Mouse (Mus musculus): ENCODE results near the gene Mob3a. TPM values are rescaled to one million over a fixed set of nuclear protein-coding genes. Genes with fewer than 3 reads are reported as not detected.

Mob3a gene
- total and polyA plus RNA-seq, 2 experiments from 2014 or later, result 10.8 to 15.0 TPM

DNA sequence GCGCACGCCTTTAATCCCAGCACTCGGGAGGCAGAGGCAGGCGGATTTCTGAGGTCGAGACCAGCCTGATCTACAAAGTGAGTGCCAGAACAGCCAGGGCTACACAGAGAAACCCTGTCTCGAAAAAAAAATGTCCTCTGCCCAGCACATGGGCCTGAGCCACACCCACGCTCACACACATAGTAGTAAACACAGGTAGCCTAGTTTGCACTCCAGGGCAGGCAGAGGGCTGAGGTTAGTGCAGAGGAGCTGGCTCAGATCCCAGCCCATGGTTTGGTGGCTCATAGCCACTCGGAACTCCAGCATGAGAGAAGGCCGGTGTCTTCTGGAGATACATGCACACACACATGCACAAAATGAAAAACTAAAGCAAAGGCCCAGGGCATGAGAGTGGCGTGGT is 54.8 kb downstream of the Mob3a start:
- DNase-seq (ENCODE audit: low spot score), result no peak

DNA sequence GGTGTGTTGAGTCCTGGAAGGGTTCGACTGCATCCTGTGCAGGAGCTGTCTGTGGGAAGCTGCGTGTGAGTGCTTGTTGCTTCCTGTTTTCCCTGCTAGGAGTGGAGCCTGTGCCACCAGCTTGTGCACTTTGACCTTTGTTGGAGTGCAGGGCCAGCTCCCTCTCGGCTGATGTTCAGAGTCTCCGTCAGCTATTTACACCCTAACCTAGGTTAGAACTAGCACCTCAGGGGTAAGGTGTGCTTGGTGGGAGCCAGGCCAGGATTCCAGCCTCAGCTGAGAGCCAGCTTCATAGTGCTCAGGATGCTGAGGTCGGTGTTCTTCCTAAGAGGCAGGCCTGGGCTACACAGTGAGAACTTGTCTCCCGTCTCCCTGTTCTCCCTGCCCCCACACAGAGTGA is 66.4 kb downstream of the Mob3a start:
- H3K27me3 ChIP-seq (ENCODE audit: control insufficient read depth, insufficient read depth, low read length), result no peaks in the 10 kb centered on the region
- no peak overlapping the region for H3K4me3 ChIP-seq (ENCODE audit: low read depth, low read length)
- DNase-seq (ENCODE audit: low spot score) (no peak), ATAC-seq (ENCODE audit: insufficient read depth, low read depth) (no peak)
- H3K9ac ChIP-seq (replicated peaks; ENCODE audit: low read depth, low read length), result no peak overlapping the region
- H3K27ac ChIP-seq (ENCODE audit: low read depth), result no peak overlapping the region
- no peaks in the 10 kb centered on the region for H3K9me3 ChIP-seq (replicated peaks; ENCODE audit: control insufficient read depth, low read length)
- no peak for TF ChIP-seq CTCF (IDR thresholded peaks at IDR 0.05; ENCODE audit: low read depth)
- TF ChIP-seq EP300 (IDR thresholded peaks at IDR 0.05; ENCODE audit: low read depth), result no peak
- H3K4me2 ChIP-seq (ENCODE audit: low read depth, low read length), result no peak overlapping the region
- WGBS, result 81% methylated on average over 6 of the region's 6 CpGs
- peaks cover 64% of the 10 kb centered on the region for H3K36me3 ChIP-seq (replicated peaks; ENCODE audit: control insufficient read depth, insufficient read depth, low read length)
- peaks cover 3% of the 10 kb centered on the region; the same call in 1 of the 2 replicates for H3K4me1 ChIP-seq (ENCODE audit: control insufficient read depth, insufficient read depth)

More for the DNA sequence above, 54.8 kb downstream of the Mob3a start:
- Histone ChIP-seq H3K27me3 (ENCODE audit: control insufficient read depth, insufficient read depth, low read length) (no peaks in the 10 kb centered on the region), H3K4me1 (ENCODE audit: control insufficient read depth, insufficient read depth) (no peaks in the 10 kb centered on the region), H3K4me3 (ENCODE audit: low read depth, low read length) (no peak overlapping the region), H3K27ac (ENCODE audit: low read depth) (no peak overlapping the region), H3K9ac (replicated peaks; ENCODE audit: low read depth, low read length) (no peak overlapping the region), H3K4me2 (ENCODE audit: low read depth, low read length) (no peak overlapping the region), H3K9me3 (replicated peaks; ENCODE audit: control insufficient read depth, low read length) (no peaks in the 10 kb centered on the region), H3K36me3 (replicated peaks; ENCODE audit: control insufficient read depth, insufficient read depth, low read length) (peaks cover 57% of the 10 kb centered on the region)
- TF ChIP-seq CTCF (IDR thresholded peaks at IDR 0.05; ENCODE audit: low read depth) (no peak), EP300 (IDR thresholded peaks at IDR 0.05; ENCODE audit: low read depth) (no peak)
- no peak for ATAC-seq (ENCODE audit: insufficient read depth, low read depth)
- WGBS, result 90% methylated on average over 10 of the region's 10 CpGs

Other genes with a start within 250 kb of the Mob3a start
- not detected in 2 replicates for gene Onecut3, start 207.1 kb downstream of the Mob3a start, total RNA-seq (2014; rRNA removed; ENCODE audit: low replicate concordance)
- gene Onecut3, start 207.1 kb downstream of the Mob3a start, polyA plus RNA-seq (2015; fragmentation: Nextera tagmentation; extraction: Ambion mirVana), result not detected in 2 replicates
- not detected in 2 replicates for gene Atp8b3, start 162.9 kb downstream of the Mob3a start, total RNA-seq (2014; rRNA removed; ENCODE audit: low replicate concordance)
- gene Atp8b3, start 162.9 kb downstream of the Mob3a start, polyA plus RNA-seq (2015; fragmentation: Nextera tagmentation; extraction: Ambion mirVana), result not detected in 2 replicates
- gene Rexo1, start 140.4 kb downstream of the Mob3a start, total RNA-seq (2014; rRNA removed; ENCODE audit: low replicate concordance), result 13.1 and 17.6 TPM in 2 replicates
- gene Rexo1, start 140.4 kb downstream of the Mob3a start, polyA plus RNA-seq (2015; fragmentation: Nextera tagmentation; extraction: Ambion mirVana), result 7.6 TPM in 2 replicates
- gene Klf16, start 124.7 kb downstream of the Mob3a start, total RNA-seq (2014; rRNA removed; ENCODE audit: low replicate concordance), result 9.3 TPM in 2 replicates
- 3.1 and 3.5 TPM in 2 replicates for gene Klf16, start 124.7 kb downstream of the Mob3a start, polyA plus RNA-seq (2015; fragmentation: Nextera tagmentation; extraction: Ambion mirVana)
- 194 and 462 TPM in 2 replicates for gene Abhd17a, start 111.6 kb downstream of the Mob3a start, total RNA-seq (2014; rRNA removed; ENCODE audit: low replicate concordance)
- 88.2 and 88.6 TPM in 2 replicates for gene Abhd17a, start 111.6 kb downstream of the Mob3a start, polyA plus RNA-seq (2015; fragmentation: Nextera tagmentation; extraction: Ambion mirVana)
- gene Scamp4, start 99.1 kb downstream of the Mob3a start, total RNA-seq (2014; rRNA removed; ENCODE audit: low replicate concordance), result 25.8 and 44.5 TPM in 2 replicates
- gene Scamp4, start 99.1 kb downstream of the Mob3a start, polyA plus RNA-seq (2015; fragmentation: Nextera tagmentation; extraction: Ambion mirVana), result 39.2 and 39.8 TPM in 2 replicates
- gene Adat3, start 99.1 kb downstream of the Mob3a start, total RNA-seq (2014; rRNA removed; ENCODE audit: low replicate concordance), result 1.6 and 4.5 TPM in 2 replicates
- gene Adat3, start 99.1 kb downstream of the Mob3a start, polyA plus RNA-seq (2015; fragmentation: Nextera tagmentation; extraction: Ambion mirVana), result 1.8 and 2.7 TPM in 2 replicates
- 0.23 and 1.3 TPM in 2 replicates for gene Gm49322, start 96.0 kb downstream of the Mob3a start, total RNA-seq (2014; rRNA removed; ENCODE audit: low replicate concordance)
- 0.33 and 0.38 TPM in 2 replicates for gene Gm49322, start 96.0 kb downstream of the Mob3a start, polyA plus RNA-seq (2015; fragmentation: Nextera tagmentation; extraction: Ambion mirVana)
- 141 and 149 TPM in 2 replicates for gene Csnk1g2, start 79.1 kb downstream of the Mob3a start, total RNA-seq (2014; rRNA removed; ENCODE audit: low replicate concordance)
- gene Csnk1g2, start 79.1 kb downstream of the Mob3a start, polyA plus RNA-seq (2015; fragmentation: Nextera tagmentation; extraction: Ambion mirVana), result 69.1 and 75.6 TPM in 2 replicates
- gene Btbd2, start 44.9 kb downstream of the Mob3a start, total RNA-seq (2014; rRNA removed; ENCODE audit: low replicate concordance), result 92.2 and 108 TPM in 2 replicates
- 36.7 and 40.6 TPM in 2 replicates for gene Btbd2, start 44.9 kb downstream of the Mob3a start, polyA plus RNA-seq (2015; fragmentation: Nextera tagmentation; extraction: Ambion mirVana)
- gene Mknk2, start 23.9 kb downstream of the Mob3a start, total RNA-seq (2014; rRNA removed; ENCODE audit: low replicate concordance), result 150 and 174 TPM in 2 replicates
- gene Mknk2, start 23.9 kb downstream of the Mob3a start, polyA plus RNA-seq (2015; fragmentation: Nextera tagmentation; extraction: Ambion mirVana), result 76.9 and 78.3 TPM in 2 replicates
- gene Izumo4, start 207 bp upstream of the Mob3a start, total RNA-seq (2014; rRNA removed; ENCODE audit: low replicate concordance), result 6.6 and 6.9 TPM in 2 replicates
- 3.6 and 7.3 TPM in 2 replicates for gene Izumo4, start 207 bp upstream of the Mob3a start, polyA plus RNA-seq (2015; fragmentation: Nextera tagmentation; extraction: Ambion mirVana)
- gene Ap3d1, start 40.3 kb upstream of the Mob3a start, total RNA-seq (2014; rRNA removed; ENCODE audit: low replicate concordance), result 72.7 and 77.9 TPM in 2 replicates
- gene Ap3d1, start 40.3 kb upstream of the Mob3a start, polyA plus RNA-seq (2015; fragmentation: Nextera tagmentation; extraction: Ambion mirVana), result 31.6 and 34.3 TPM in 2 replicates
- 19.4 and 32.8 TPM in 2 replicates for gene Dot1l, start 53.2 kb upstream of the Mob3a start, total RNA-seq (2014; rRNA removed; ENCODE audit: low replicate concordance)
- 13.1 and 14.0 TPM in 2 replicates for gene Dot1l, start 53.2 kb upstream of the Mob3a start, polyA plus RNA-seq (2015; fragmentation: Nextera tagmentation; extraction: Ambion mirVana)
- 8.8 and 12.7 TPM in 2 replicates for gene Sf3a2, start 96.2 kb upstream of the Mob3a start, total RNA-seq (2014; rRNA removed; ENCODE audit: low replicate concordance)
- gene Sf3a2, start 96.2 kb upstream of the Mob3a start, polyA plus RNA-seq (2015; fragmentation: Nextera tagmentation; extraction: Ambion mirVana), result 25.2 and 26.0 TPM in 2 replicates
- gene Plekhj1, start 96.6 kb upstream of the Mob3a start, total RNA-seq (2014; rRNA removed; ENCODE audit: low replicate concordance), result 29.3 and 50.6 TPM in 2 replicates
- gene Plekhj1, start 96.6 kb upstream of the Mob3a start, polyA plus RNA-seq (2015; fragmentation: Nextera tagmentation; extraction: Ambion mirVana), result 41.8 and 44.4 TPM in 2 replicates
- 4.0 TPM in 1 of 2 replicates, not detected in the other for gene Amh, start 103.3 kb upstream of the Mob3a start, total RNA-seq (2014; rRNA removed; ENCODE audit: low replicate concordance)
- gene Amh, start 103.3 kb upstream of the Mob3a start, polyA plus RNA-seq (2015; fragmentation: Nextera tagmentation; extraction: Ambion mirVana), result 0.18 and 0.22 TPM in 2 replicates
- gene Jsrp1, start 111.5 kb upstream of the Mob3a start, total RNA-seq (2014; rRNA removed; ENCODE audit: low replicate concordance), result 2.2 TPM in 1 of 2 replicates, not detected in the other
- gene Jsrp1, start 111.5 kb upstream of the Mob3a start, polyA plus RNA-seq (2015; fragmentation: Nextera tagmentation; extraction: Ambion mirVana), result 2.3 and 2.7 TPM in 2 replicates
- 2,373 and 2,460 TPM in 2 replicates for gene Oaz1, start 124.7 kb upstream of the Mob3a start, total RNA-seq (2014; rRNA removed; ENCODE audit: low replicate concordance)
- 1,975 and 1,990 TPM in 2 replicates for gene Oaz1, start 124.7 kb upstream of the Mob3a start, polyA plus RNA-seq (2015; fragmentation: Nextera tagmentation; extraction: Ambion mirVana)
- gene Lingo3, start 142.1 kb upstream of the Mob3a start, total RNA-seq (2014; rRNA removed; ENCODE audit: low replicate concordance), result 0.92 and 4.2 TPM in 2 replicates
- 1.1 and 1.5 TPM in 2 replicates for gene Lingo3, start 142.1 kb upstream of the Mob3a start, polyA plus RNA-seq (2015; fragmentation: Nextera tagmentation; extraction: Ambion mirVana)
- 71.8 and 118 TPM in 2 replicates for gene Lsm7, start 153.2 kb upstream of the Mob3a start, total RNA-seq (2014; rRNA removed; ENCODE audit: low replicate concordance)
- 160 and 162 TPM in 2 replicates for gene Lsm7, start 153.2 kb upstream of the Mob3a start, polyA plus RNA-seq (2015; fragmentation: Nextera tagmentation; extraction: Ambion mirVana)
- gene Sppl2b, start 153.3 kb upstream of the Mob3a start, total RNA-seq (2014; rRNA removed; ENCODE audit: low replicate concordance), result 35.7 and 44.4 TPM in 2 replicates
- gene Sppl2b, start 153.3 kb upstream of the Mob3a start, polyA plus RNA-seq (2015; fragmentation: Nextera tagmentation; extraction: Ambion mirVana), result 23.3 and 24.2 TPM in 2 replicates
- not detected in 2 replicates for gene Tmprss9, start 169.9 kb upstream of the Mob3a start, total RNA-seq (2014; rRNA removed; ENCODE audit: low replicate concordance)
- gene Tmprss9, start 169.9 kb upstream of the Mob3a start, polyA plus RNA-seq (2015; fragmentation: Nextera tagmentation; extraction: Ambion mirVana), result 0.03 TPM in 1 of 2 replicates, not detected in the other
- 163 and 256 TPM in 2 replicates for gene Timm13, start 199.0 kb upstream of the Mob3a start, total RNA-seq (2014; rRNA removed; ENCODE audit: low replicate concordance)
- gene Timm13, start 199.0 kb upstream of the Mob3a start, polyA plus RNA-seq (2015; fragmentation: Nextera tagmentation; extraction: Ambion mirVana), result 355 and 386 TPM in 2 replicates
- 13.9 and 18.9 TPM in 2 replicates for gene Lmnb2, start 216.3 kb upstream of the Mob3a start, total RNA-seq (2014; rRNA removed; ENCODE audit: low replicate concordance)
- gene Lmnb2, start 216.3 kb upstream of the Mob3a start, polyA plus RNA-seq (2015; fragmentation: Nextera tagmentation; extraction: Ambion mirVana), result 9.1 and 9.7 TPM in 2 replicates
- 18.9 and 26.8 TPM in 2 replicates for gene Gadd45b, start 228.1 kb upstream of the Mob3a start, total RNA-seq (2014; rRNA removed; ENCODE audit: low replicate concordance)
- 22.3 and 28.0 TPM in 2 replicates for gene Gadd45b, start 228.1 kb upstream of the Mob3a start, polyA plus RNA-seq (2015; fragmentation: Nextera tagmentation; extraction: Ambion mirVana)

Data from heart, postnatal 0 days (tissue).